Mouse (Mus musculus): Measurements from ENCODE around the gene Senp1. TPM values are rescaled to one million over a fixed set of nuclear protein-coding genes. Genes with fewer than 3 reads are reported as not detected.

The Senp1 gene
- polyA plus RNA-seq, 1 experiment: 13.1 TPM

GRCm38 (mm10) chr15:98131942-98132655 is 38.6 kb upstream of the Senp1 start:
- TF ChIP-seq CTCF (IDR thresholded peaks at IDR 0.05; ENCODE audit: insufficient read depth, low read length) (no peak), POLR2A (IDR thresholded peaks at IDR 0.05; ENCODE audit: borderline replicate concordance, extremely low read depth, low read depth, low read length) (no peak)
- DNase-seq: no peak
- no peak overlapping the region for H3K4me3 ChIP-seq (replicated peaks; ENCODE audit: extremely low read depth, low read depth, low read length)
- no peaks in the 10 kb centered on the region for H3K4me1 ChIP-seq (ENCODE audit: control insufficient read depth, insufficient read depth, low read length)
- WGBS: 75% methylated on average over 15 of the region's 15 CpGs

GRCm38 (mm10) chr15:98131451-98131850 is 37.9 kb upstream of the Senp1 start:
- no peak overlapping the region for H3K4me3 ChIP-seq (replicated peaks; ENCODE audit: extremely low read depth, low read depth, low read length)
- TF ChIP-seq POLR2A (IDR thresholded peaks at IDR 0.05; ENCODE audit: borderline replicate concordance, extremely low read depth, low read depth, low read length) (no peak), CTCF (IDR thresholded peaks at IDR 0.05; ENCODE audit: insufficient read depth, low read length) (no peak)
- WGBS: 82% methylated on average over 7 of the region's 7 CpGs
- no peak for DNase-seq
- H3K4me1 ChIP-seq (ENCODE audit: control insufficient read depth, insufficient read depth, low read length): no peaks in the 10 kb centered on the region

- WGBS: 85% methylated on average over 4 of the region's 4 CpGs
- no peak for TF ChIP-seq CTCF (IDR thresholded peaks at IDR 0.05; ENCODE audit: insufficient read depth, low read length)
- no peak for TF ChIP-seq POLR2A (IDR thresholded peaks at IDR 0.05; ENCODE audit: borderline replicate concordance, extremely low read depth, low read depth, low read length)
- Histone ChIP-seq H3K4me3 (replicated peaks; ENCODE audit: extremely low read depth, low read depth, low read length) (no peak overlapping the region), H3K4me1 (ENCODE audit: control insufficient read depth, insufficient read depth, low read length) (no peaks in the 10 kb centered on the region)
- DNase-seq: no peak
These were observed 37.5 kb upstream of the Senp1 start for GRCm38 (mm10) chr15:98131001-98131400.

GRCm38 (mm10) chr15:98120831-98121230 is 27.3 kb upstream of the Senp1 start:
- DNase-seq: no peak
- TF ChIP-seq POLR2A (IDR thresholded peaks at IDR 0.05; ENCODE audit: borderline replicate concordance, extremely low read depth, low read depth, low read length) (no peak), CTCF (IDR thresholded peaks at IDR 0.05; ENCODE audit: insufficient read depth, low read length) (no peak)
- H3K4me3 ChIP-seq (replicated peaks; ENCODE audit: extremely low read depth, low read depth, low read length): no peak overlapping the region
- H3K4me1 ChIP-seq (ENCODE audit: control insufficient read depth, insufficient read depth, low read length): no peaks in the 10 kb centered on the region
- 92% methylated on average over 20 of the region's 20 CpGs for WGBS

- TF ChIP-seq POLR2A (IDR thresholded peaks at IDR 0.05; ENCODE audit: borderline replicate concordance, extremely low read depth, low read depth, low read length) (no peak), CTCF (IDR thresholded peaks at IDR 0.05; ENCODE audit: insufficient read depth, low read length) (no peak)
- no peaks in the 10 kb centered on the region for H3K4me1 ChIP-seq (ENCODE audit: control insufficient read depth, insufficient read depth, low read length)
- no peak overlapping the region for H3K4me3 ChIP-seq (replicated peaks; ENCODE audit: extremely low read depth, low read depth, low read length)
- DNase-seq: no peak
- WGBS: 94% methylated on average over 12 of the region's 12 CpGs
These were observed 25.8 kb upstream of the Senp1 start for GRCm38 (mm10) chr15:98119363-98119762.

- TF ChIP-seq CTCF (IDR thresholded peaks at IDR 0.05; ENCODE audit: insufficient read depth, low read length) (no peak), POLR2A (IDR thresholded peaks at IDR 0.05; ENCODE audit: borderline replicate concordance, extremely low read depth, low read depth, low read length) (no peak)
- 82% methylated on average over 5 of the region's 5 CpGs for WGBS
- no peak for DNase-seq
- Histone ChIP-seq H3K4me1 (ENCODE audit: control insufficient read depth, insufficient read depth, low read length) (no peaks in the 10 kb centered on the region), H3K4me3 (replicated peaks; ENCODE audit: extremely low read depth, low read depth, low read length) (no peak overlapping the region)
These were observed 22.7 kb upstream of the Senp1 start for GRCm38 (mm10) chr15:98116287-98116686.

- WGBS: 76% methylated on average over 9 of the region's 9 CpGs
- Histone ChIP-seq H3K4me3 (replicated peaks; ENCODE audit: extremely low read depth, low read depth, low read length) (no peak overlapping the region), H3K4me1 (ENCODE audit: control insufficient read depth, insufficient read depth, low read length) (no peaks in the 10 kb centered on the region)
- TF ChIP-seq CTCF (IDR thresholded peaks at IDR 0.05; ENCODE audit: insufficient read depth, low read length): no peak
- no peak for TF ChIP-seq POLR2A (IDR thresholded peaks at IDR 0.05; ENCODE audit: borderline replicate concordance, extremely low read depth, low read depth, low read length)
- DNase-seq: no peak
These were observed 22.2 kb upstream of the Senp1 start for GRCm38 (mm10) chr15:98115779-98116163.

- DNase-seq: no peak
- Histone ChIP-seq H3K4me1 (ENCODE audit: control insufficient read depth, insufficient read depth, low read length) (no peaks in the 10 kb centered on the region), H3K4me3 (replicated peaks; ENCODE audit: extremely low read depth, low read depth, low read length) (no peak overlapping the region)
- WGBS: 86% methylated on average over 10 of the region's 10 CpGs
- TF ChIP-seq POLR2A (IDR thresholded peaks at IDR 0.05; ENCODE audit: borderline replicate concordance, extremely low read depth, low read depth, low read length) (no peak), CTCF (IDR thresholded peaks at IDR 0.05; ENCODE audit: insufficient read depth, low read length) (no peak)
These were observed 21.6 kb upstream of the Senp1 start for GRCm38 (mm10) chr15:98114852-98115778.

GRCm38 (mm10) chr15:98114098-98114851 is 20.7 kb upstream of the Senp1 start:
- DNase-seq: no peak
- 81% methylated on average over 10 of the region's 10 CpGs for WGBS
- no peak for TF ChIP-seq POLR2A (IDR thresholded peaks at IDR 0.05; ENCODE audit: borderline replicate concordance, extremely low read depth, low read depth, low read length)
- no peak for TF ChIP-seq CTCF (IDR thresholded peaks at IDR 0.05; ENCODE audit: insufficient read depth, low read length)
- Histone ChIP-seq H3K4me3 (replicated peaks; ENCODE audit: extremely low read depth, low read depth, low read length) (no peak overlapping the region), H3K4me1 (ENCODE audit: control insufficient read depth, insufficient read depth, low read length) (no peaks in the 10 kb centered on the region)

Measured in lung, adult 2 months (tissue).